Mouse (Mus musculus) cerebellum, postnatal 36 days (tissue): ENCODE results near the gene Cox17.

Experiments
- DNase-seq, 2 experiments: peaks; one replicate each; pipeline ENCODE4 v3.0.0; 2021 to 2022; ENCODE audit warnings: mixed read lengths in 2 of 2

The Cox17 gene

GRCm38 (mm10) chr16:38350361-38350855, 3.6 kb downstream of the Cox17 start:
- DNase-seq: no peak

GRCm38 (mm10) chr16:38350939-38351338, 4.1 kb downstream of the Cox17 start:
- DNase-seq: no peak

GRCm38 (mm10) chr16:38352031-38352430, 5.2 kb downstream of the Cox17 start:
- DNase-seq: peak in 1 of 2 experiments; percentile 22

- DNase-seq: no peak
Measured at GRCm38 (mm10) chr16:38352851-38353250, 6.1 kb downstream of the Cox17 start.

- no peak for DNase-seq
Measured at GRCm38 (mm10) chr16:38353642-38354041, 6.9 kb downstream of the Cox17 start.

- DNase-seq: no peak
Measured at GRCm38 (mm10) chr16:38354185-38354913, 7.6 kb downstream of the Cox17 start.

GRCm38 (mm10) chr16:38358256-38358812, 11.5 kb downstream of the Cox17 start:
- DNase-seq: no peak

- no peak for DNase-seq
Measured at GRCm38 (mm10) chr16:38359241-38359640, 12.4 kb downstream of the Cox17 start.

GRCm38 (mm10) chr16:38359857-38360256, 13.1 kb downstream of the Cox17 start:
- no peak for DNase-seq

- DNase-seq: no peak
Measured at GRCm38 (mm10) chr16:38360317-38360716, 13.5 kb downstream of the Cox17 start.

- DNase-seq: no peak
Measured at GRCm38 (mm10) chr16:38361933-38362332, 15.1 kb downstream of the Cox17 start, which contains the start of gene Popdc2. Gene Popdc2, plus strand, starts transcription at chr16:38362209.

GRCm38 (mm10) chr16:38362493-38363255, 15.9 kb downstream of the Cox17 start:
- no peak for DNase-seq

- DNase-seq: no peak
Measured at GRCm38 (mm10) chr16:38363256-38363595, 16.4 kb downstream of the Cox17 start.

- DNase-seq: no peak
Measured at GRCm38 (mm10) chr16:38363657-38364056, 16.9 kb downstream of the Cox17 start.

GRCm38 (mm10) chr16:38365390-38365789, 18.6 kb downstream of the Cox17 start:
- no peak for DNase-seq

- DNase-seq: no peak
Measured at GRCm38 (mm10) chr16:38366231-38366630, 19.4 kb downstream of the Cox17 start.

- DNase-seq: peak; percentile 48 to 58
Measured at GRCm38 (mm10) chr16:38368336-38368735, 21.5 kb downstream of the Cox17 start.

- DNase-seq: no peak
Measured at GRCm38 (mm10) chr16:38369000-38369399, 22.2 kb downstream of the Cox17 start.

GRCm38 (mm10) chr16:38369431-38369830, 22.6 kb downstream of the Cox17 start:
- no peak for DNase-seq

- no peak for DNase-seq
Measured at GRCm38 (mm10) chr16:38369992-38370484, 23.2 kb downstream of the Cox17 start.

GRCm38 (mm10) chr16:38370633-38371374, 24.0 kb downstream of the Cox17 start:
- no peak for DNase-seq

GRCm38 (mm10) chr16:38371705-38372296, 25.0 kb downstream of the Cox17 start:
- DNase-seq: no peak
